In genomic region chr11:80081786-80082319, GRCm38 (mm10) we compare ENCODE assay signal across 9 mouse cellular contexts. TPM values are rescaled to one million over a fixed set of nuclear protein-coding genes. Genes with fewer than 3 reads are reported as not detected.
DNase-seq lines count a peak whose midpoint lies in the region; ATAC-seq lines count a peak whose summit lies in the region.
"Had no signal": no experiment of that assay in that cellular context is flagged by ENCODE, and none has a peak within 500 bp of the region (broad histone marks: within the 10 kb centered on the region; RNA-seq: fewer than 3 reads in every experiment).

No protein-coding gene starts in this region.

- peak overlapping the region; percentile 94 for H3K4me3 ChIP-seq in heart, embryonic 13.5 days

- no peaks in the 10 kb centered on the region for H3K9me3 ChIP-seq in heart, embryonic 13.5 days

- H3K27me3 ChIP-seq in heart, embryonic 13.5 days (replicated peaks), result no peaks in the 10 kb centered on the region

- intact Hi-C loops in left cerebral cortex, postnatal 36 days (cut with DNase I), result no loop called here

- peak overlapping the region; percentile 98 for H3K9ac ChIP-seq in heart, embryonic 13.5 days

- peaks cover 12% of the 10 kb centered on the region; the same call in 1 of the 2 replicates for H3K36me3 ChIP-seq in heart, embryonic 13.5 days

- WGBS in heart, embryonic 13.5 days, result 62% methylated on average over 7 of the region's 7 CpGs

- peaks cover 33% of the 10 kb centered on the region for H3K4me1 ChIP-seq in heart, embryonic 13.5 days

- no peak for ATAC-seq in heart, embryonic 13.5 days (ENCODE audit: extremely low read depth, insufficient number of reproducible peaks, low FRiP score, low TSS enrichment)

- peak overlapping the region; percentile 76 for H3K4me2 ChIP-seq in heart, embryonic 13.5 days

- H3K27ac ChIP-seq in heart, embryonic 13.5 days (replicated peaks), result peak overlapping the region; percentile 98

- DNase-seq in heart, adult 9 months (ENCODE audit: low spot score in 2 of 2), result no peak
- peak; percentile 18 for DNase-seq in retina, adult 2 months (ENCODE audit: low read depth, low spot score)
- DNase-seq in retina, embryonic 14.5 days (ENCODE audit: low spot score), result no peak
- DNase-seq in liver, result peak; percentile 16
- DNase-seq in cerebellum, postnatal 36 days, result no peak
- DNase-seq in left cerebral cortex, postnatal 36 days (ENCODE audit: low spot score in 2 of 2), result no peak
- DNase-seq in kidney, adult 9 months, result no peak
- DNase-seq: spleen, adult 18-20 months had no signal

RNA-seq across cellular contexts. Expression of gene Crlf3, which starts 1.1 kb away (rescaled TPM):
- 30.2 and 35.1 TPM in 2 replicates for polyA plus RNA-seq in heart, embryonic 13.5 days (2015; fragmentation: Nextera tagmentation; extraction: Ambion mirVana)
- 10 to 100 TPM; 15.2 TPM for total RNA-seq in left cerebral cortex, postnatal 36 days (2021)

RNA-seq across cellular contexts. Expression of gene Atad5, which starts 7.3 kb away (rescaled TPM):
- 5.5 and 5.7 TPM in 2 replicates for polyA plus RNA-seq in heart, embryonic 13.5 days (2015; fragmentation: Nextera tagmentation; extraction: Ambion mirVana)
- 1 to 10 TPM; 2.6 to 4.3 TPM for total RNA-seq in left cerebral cortex, postnatal 36 days (2021)

Comparison
In these comparisons a context has a peak if more than half of its experiments do, and no peak if none do; other contexts are left out.
1. DNase-seq: peak in retina, adult 2 months (single experiment) and liver (single experiment); none in heart, adult 9 months (0 of 2), retina, embryonic 14.5 days (single experiment), cerebellum, postnatal 36 days (0 of 2), left cerebral cortex, postnatal 36 days (0 of 2) and kidney, adult 9 months (single experiment).